Mouse (Mus musculus): ENCODE data around the gene Rab3ip.

Rab3ip gene

DNA sequence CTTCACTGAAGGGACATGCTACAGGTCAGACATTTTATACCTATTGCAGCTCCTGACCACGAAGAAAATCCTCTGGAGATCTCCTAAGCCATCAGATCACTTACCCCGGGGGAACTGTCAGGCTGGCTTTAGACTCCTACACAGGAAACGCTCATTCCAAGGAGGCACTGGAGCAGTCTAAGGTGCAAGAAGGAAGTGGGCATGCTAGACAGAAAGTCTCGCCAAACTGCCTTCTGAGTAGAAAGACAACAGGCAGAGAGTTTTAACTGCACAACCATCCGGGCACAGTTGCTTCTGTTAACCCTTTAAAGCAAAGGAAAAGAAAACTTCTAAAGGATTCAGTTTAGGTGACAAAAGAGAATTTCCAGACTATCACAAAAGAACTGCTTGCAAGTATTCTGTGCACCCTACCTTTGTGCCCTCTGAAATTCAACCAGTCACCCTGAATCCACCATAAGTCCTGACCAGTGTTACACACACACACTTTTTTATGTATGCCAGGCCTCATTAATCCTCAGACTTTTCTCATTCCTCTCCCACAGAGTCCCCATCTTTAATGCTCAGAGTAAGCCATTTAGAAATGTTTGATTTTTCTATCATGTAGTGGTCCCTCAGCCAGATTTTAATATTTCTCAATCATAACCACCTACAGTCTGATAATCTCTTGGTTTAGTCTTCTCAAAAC lies 7.4 kb upstream of the Rab3ip start:
- no peak for DNase-seq (ENCODE audit: inconsistent ontology term)

DNA sequence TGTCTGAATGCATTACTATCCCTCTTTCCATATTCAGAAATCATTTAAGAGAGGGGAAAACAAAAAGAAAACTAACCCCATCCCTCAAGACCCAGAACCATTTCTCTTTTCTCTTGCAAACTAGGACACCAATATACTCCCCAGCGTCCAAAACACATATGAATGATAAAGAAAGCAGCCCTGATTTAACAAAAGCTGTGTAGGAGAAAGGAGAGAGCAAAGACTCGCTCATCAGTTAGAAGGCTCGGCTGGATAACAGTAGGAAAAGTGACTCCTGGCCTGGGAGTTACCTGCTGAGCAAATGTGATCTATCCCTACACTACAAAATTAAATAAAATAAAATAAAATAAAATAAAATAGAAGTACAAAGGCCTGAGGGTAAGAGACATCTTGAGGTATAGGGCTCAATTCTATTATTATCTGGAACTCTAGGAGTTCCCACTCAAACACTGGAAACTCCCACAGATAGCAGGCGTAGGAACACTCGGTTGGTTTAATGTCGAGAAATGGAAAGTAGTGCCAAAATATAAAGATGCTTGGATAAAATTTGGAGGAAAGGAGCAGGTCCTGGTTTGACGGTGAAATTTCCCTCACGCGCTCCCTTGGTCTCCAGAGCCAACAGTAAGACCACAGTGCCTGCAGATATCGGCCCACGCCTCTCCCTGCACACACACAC lies 6.1 kb upstream of the Rab3ip start:
- no peak for DNase-seq (ENCODE audit: inconsistent ontology term)

DNA sequence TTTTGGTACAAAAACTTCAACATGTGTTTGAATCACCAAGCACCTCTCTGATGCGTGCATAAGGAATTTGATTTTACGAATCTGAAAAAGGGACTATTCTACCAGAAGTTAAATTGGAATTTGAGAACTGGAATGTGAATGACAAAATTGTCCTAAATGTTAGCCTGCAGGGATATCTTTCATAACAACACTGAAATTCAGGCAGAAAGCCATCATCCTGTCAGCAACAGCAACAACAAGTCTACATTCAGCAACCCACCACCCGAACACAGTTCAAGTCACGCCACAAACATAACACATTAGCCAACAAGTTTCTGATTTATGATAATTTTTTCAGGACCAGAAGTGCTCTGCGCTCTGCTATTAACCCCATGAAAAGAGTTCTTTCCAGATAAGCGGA lies 4.6 kb upstream of the Rab3ip start:
- peak; percentile 33 for DNase-seq (ENCODE audit: inconsistent ontology term)

DNA sequence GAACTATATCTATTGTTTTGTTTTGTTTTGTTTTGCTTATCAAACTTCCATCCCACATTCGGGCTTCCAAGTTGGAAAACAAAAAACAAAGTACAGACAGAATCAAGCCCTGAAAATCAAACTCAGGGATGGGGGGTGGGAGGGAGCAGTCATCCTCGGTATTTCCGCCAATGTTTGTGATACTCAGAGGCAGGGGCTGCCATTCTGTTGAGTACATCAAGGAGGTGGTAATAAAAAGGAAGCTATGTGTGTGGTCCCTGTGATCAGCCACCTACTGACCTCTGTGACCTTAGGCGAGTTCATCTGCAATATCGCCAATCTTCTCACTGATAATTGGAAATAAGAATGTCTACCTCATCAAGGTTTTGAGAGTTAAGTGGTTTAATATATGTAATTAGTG lies 317 bp upstream of the Rab3ip start:
- DNase-seq (ENCODE audit: inconsistent ontology term), result peak; percentile 66

DNA sequence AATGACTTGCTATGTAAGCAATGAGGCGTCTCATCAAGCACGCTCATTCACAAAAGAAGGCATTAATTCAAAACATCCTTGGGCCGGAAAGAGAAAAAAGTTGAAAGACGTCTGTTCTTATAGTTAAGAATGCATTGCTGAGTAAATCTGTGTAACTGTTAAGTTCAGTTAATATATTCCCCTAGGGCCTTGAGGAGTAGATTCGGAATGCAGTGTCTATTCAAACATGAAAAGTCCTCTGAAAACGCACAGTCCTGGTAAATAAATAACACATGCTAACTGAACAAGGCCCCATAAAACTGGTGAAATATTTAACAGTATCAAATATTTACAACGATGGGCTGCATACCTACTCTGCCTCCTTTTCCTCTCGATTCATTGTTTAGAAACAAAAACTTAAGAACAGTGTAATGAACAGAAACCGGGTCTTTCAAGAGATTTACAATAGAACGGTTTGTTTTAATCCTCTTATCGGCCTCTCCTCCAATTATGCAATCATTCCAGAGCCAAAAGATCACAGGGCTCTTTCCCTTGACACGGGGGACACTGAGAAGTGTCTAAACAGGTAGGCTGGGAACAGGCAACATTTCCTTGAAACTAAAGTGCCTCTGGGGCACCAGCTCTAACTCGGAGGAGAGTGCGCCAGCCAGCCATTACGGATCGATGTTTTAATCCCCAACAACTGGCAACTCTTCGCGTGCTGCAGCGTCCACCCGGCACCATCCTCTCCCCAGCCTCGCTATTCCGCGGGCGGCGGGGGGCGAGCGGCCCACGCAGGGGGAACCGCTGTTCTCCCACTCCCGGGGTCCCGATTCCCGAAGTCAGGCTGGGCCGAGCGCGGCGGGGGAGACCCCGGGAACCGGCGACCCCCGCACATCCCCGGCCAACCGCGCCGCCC lies 1.2 kb downstream of the Rab3ip start:
- DNase-seq (ENCODE audit: inconsistent ontology term), result peak; percentile 56

DNA sequence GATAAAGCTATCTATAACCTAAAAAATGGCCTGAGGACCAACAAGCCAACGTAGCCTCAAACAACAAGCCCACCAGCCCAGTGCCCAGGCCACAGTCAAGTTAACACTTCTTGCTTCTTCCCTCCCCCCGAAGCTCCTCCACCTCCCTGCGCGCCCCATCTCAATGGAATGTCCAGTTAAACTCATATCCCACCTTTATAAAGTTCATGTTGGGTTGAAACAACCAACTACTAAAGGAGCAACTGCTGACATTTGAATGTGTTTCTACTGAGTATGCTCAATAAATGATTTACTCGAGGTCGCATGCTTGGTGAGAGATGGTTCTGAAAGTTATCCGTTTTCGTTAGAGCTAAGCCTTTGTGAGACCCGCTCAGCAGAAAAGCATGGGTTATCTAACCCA lies 2.2 kb downstream of the Rab3ip start:
- DNase-seq (ENCODE audit: inconsistent ontology term), result no peak

DNA sequence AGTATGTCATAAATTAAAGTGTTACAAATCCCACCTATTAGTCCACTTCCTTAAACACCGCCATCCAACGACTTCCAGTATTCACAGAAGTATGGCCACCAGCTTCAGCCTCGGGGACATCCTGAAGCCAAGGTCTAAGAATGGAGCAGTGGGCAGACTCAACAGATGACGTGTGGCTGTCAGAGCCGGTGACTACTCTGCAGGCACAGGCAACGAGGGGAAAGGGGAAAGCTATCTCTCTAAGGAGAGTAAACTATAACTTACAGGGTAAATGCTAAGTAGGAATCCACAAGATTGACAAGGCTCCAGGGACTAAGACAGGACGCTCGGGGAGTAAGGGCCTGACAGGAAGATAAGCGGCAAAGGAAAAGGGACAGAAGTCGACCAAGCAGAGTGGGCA lies 5.6 kb downstream of the Rab3ip start:
- DNase-seq (ENCODE audit: inconsistent ontology term), result no peak

DNA sequence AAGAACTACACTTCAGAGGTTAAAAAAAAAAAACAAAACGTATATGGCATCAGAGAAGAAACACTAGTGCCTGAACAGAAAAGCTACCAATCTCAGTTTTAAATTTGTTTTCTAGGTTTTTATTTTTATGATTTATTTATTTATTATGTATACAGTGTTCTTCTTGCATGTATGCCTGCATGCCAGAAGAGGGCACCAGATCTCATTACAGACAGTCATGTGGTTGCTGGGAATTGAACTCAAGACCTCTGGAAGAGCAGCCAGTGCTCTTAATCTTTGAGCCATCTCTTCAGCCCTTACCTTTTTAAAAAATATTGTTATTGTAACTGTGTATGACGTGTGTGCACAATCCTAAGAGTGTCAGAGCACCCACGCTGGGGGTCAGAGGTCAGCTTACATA lies 6.4 kb downstream of the Rab3ip start:
- DNase-seq (ENCODE audit: inconsistent ontology term), result no peak

DNA sequence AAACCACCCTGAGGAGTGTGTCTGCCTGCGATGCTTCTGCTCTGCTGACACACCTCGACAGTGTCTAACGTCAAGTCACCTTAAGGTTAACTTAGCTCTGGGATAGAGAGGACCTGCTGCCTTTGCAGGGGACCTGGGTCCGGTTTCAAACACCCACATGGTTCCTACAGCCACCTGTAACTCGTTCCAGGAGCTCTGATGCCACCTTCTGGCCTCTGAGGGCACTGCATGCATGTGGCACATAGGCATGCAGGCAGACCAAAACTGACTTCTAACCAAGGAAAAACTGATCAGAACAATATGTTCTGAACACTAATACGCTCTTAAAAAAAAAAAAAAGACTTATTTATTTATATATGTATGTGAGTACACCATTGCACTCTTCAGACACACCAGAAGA lies 7.5 kb downstream of the Rab3ip start:
- DNase-seq (ENCODE audit: inconsistent ontology term), result no peak

DNA sequence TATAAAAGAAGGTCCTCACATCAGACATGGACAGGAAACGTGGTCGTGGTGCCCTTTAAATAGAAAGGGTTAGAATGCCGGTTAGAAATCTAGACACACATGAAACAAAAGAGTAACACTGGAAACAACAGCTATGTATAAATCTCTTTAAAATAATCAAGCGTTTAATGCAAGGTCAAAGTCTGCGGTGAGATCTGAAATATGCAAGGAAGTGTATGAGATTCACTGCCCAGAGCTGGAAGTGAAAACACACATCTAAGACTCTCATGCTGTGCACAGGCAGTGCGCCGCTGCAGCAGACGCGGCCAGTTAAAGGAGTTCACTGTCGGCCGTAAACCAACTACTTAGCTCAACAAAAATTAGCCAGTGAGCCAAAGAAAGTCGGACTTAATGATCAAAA lies 15.5 kb downstream of the Rab3ip start:
- no peak for DNase-seq (ENCODE audit: inconsistent ontology term)

DNA sequence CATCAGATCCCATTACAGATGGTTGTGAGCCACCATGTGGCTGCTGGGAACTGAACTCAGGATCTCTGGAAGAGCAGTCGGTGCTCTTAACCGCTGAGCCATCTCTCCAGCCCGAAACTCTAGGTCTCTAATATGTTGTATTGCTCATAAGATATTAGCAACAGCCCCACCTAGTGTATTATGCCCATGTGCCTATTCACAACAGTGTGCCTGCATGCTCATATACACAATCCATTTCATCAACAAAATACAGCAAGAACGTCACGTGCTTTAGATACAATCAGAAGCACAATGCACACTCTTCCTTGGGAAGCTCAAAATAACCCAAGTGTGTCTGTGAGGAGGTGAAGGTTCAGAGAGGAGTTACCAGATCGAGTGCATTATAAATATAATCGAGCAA lies 16.8 kb downstream of the Rab3ip start:
- DNase-seq (ENCODE audit: inconsistent ontology term), result no peak

DNA sequence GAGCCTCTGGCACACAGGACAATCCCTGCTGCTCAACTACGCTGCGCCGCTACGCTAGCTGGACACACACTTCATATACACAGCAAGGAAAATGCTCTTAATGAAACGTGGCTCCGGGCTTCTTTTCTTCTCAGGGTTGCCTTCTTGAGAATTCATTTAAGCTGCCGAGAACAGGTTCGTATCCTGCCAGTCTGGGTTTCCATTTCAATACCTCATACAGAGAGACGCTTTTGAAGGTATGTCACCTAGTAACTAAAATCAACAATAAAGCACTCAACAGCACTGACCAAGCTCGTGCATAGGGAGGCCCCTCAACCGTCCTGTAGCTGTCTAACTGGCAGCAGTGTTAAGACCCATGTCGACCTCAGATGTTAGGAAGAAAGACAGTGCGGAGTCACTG lies 18.2 kb downstream of the Rab3ip start:
- no peak for DNase-seq (ENCODE audit: inconsistent ontology term)

DNA sequence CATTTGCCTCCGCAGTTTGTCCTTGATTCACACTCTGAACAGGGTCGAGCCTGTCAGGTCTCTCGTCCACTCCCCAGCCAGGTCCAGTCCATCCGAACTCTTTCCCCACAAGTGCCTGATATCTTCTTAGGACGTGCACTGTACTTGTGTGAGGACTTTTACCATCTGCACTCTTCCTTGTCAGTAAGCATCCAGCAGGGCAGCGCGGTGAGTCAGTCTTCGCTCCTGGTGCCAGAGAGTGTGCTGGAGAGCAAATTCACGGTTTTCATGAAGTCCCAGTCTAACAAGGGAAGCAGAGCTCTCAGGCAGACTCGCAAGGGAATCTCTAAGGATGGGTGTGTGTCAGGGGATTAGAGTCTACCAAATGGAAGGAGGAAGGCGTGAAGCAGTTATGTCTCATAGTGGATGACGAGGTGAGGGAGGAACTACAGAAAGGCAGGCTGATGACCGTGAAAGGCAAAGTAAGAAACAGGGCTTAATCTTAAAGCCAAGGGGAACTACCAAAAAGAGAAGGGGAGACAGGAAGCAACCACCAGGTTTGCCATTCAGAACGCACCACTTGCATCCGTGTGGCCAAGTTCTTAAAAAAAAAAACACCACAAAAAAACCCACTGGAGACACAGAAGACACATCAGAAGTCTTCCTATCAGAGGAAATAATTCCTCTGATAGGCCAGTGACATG lies 18.9 kb downstream of the Rab3ip start:
- no peak for DNase-seq (ENCODE audit: inconsistent ontology term)

DNA sequence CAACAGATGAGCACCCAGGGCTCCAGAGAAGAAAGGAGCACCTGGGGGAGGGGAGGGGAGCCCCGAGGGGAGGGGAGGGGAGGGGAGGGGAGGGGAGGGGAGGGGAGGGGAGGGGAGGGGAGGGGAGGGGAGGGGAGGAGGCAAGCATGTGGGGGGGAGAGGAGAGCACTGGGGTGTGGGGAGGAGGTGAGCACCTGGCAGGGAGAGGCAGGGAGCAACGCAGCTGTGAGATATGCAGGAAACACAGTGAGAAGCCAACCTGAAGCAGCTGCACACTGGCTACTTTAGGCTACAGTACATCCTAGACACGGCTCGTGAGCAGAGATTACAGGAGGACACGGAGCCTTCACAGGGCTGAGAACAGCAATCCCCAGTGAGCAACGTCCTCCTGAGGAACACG lies 19.6 kb downstream of the Rab3ip start:
- no peak for DNase-seq (ENCODE audit: inconsistent ontology term)

DNA sequence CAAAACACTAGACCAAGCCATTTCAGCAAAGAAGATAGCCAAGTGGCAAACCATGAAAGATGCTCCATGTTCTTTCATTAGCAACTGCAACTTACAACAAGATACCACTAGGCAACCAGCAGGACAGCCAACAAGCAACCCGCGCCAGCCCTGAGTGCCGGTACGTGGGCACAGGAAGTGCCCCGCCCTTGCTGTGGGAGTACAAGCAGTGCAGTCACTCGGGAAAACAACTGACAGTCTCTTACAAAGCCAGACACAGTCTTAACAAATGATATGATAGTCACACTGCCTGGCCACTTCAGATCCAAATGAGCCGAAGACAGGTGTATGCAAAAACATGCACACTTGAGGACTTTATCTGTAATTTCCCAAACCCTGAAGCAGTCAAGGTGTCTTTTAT lies 20.1 kb downstream of the Rab3ip start:
- DNase-seq (ENCODE audit: inconsistent ontology term), result no peak

DNA sequence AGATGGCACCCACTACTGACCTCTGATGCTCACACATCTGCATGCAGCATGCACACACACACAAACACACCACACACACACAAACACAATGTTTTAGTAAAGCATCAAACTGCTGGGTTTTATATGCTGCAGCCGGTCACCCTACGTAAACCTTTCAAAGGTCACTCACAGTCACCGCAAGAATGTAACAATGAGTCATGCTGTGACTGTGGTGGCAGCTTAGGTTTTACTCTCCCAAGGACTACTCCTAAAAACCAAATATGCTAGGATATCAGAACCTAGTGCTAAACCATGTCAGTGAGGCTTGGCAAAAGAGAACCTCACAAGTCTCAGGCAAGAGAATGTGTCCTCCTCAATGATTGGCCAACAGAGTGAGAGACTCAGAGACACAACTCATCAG lies 21.7 kb downstream of the Rab3ip start:
- no peak for DNase-seq (ENCODE audit: inconsistent ontology term)

DNA sequence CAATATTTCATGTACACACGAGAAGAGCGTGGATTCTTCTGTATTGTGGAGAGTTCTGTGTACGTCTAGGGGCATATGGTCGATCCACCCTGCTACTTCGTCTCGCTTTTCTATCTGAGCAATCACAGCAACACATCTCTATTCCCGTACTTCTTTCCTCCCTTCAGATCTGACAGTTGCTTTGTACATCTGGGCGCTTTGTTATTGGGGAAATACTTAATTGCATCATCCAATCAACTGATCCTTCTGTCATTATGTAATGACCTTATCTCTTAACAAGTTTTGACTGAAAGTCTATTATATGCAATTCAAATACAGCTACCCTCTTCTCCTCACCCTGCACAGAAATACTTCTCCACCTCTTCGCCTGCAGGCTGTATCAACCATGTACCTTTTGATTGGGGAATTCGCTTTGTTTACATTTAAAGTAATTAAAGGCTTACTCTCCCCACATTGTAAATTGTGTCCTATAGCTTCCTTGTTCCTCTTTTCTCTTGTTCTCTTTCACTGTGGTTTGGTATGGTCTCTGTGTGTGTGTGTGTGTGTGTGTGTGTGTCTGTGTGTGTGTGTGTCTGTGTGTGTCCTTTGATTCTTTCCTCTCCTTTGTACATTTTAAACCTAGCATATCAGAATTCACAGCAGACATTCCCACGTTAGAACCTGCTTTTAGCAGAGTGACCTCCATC lies 24.0 kb downstream of the Rab3ip start:
- no peak for DNase-seq (ENCODE audit: inconsistent ontology term)

DNA sequence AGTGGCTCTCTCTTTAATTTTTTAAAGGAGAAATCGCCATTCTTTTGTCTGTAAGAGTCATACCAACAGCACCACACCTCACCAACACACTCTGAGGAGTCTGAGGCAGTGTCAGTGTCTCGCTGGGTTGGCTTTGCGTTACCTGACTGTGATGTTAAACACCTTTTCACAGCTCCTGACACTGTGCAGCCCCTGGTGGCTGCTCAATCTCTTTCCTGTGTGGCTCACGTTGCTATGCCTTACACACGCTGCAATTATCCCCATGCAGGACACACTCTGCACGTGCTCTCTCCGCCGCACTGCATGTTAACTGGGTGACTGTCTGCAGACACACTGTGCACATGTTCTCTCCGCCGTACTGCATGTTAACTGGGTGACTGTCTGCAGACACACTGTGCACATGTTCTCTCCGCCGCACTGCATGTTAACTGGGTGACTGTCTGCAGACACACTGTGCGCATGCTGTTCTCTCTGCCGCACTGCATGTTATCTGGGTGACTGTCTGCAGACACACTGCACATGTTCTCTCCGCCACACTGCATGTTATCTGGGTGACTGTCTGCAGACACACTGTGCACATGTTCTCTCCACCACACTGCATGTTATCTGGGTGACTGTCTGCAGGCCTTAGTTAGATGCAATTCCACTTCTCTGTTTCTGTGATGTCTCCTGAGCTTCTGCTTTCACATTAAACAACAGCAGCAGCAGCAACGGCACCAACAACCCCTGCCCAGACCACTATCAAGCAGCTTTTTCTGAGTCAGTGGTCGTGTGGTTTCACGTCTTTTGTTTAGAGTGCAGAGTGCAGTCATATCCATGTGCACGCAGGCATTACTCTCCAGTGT lies 26.7 kb downstream of the Rab3ip start:
- DNase-seq (ENCODE audit: inconsistent ontology term), result no peak

DNA sequence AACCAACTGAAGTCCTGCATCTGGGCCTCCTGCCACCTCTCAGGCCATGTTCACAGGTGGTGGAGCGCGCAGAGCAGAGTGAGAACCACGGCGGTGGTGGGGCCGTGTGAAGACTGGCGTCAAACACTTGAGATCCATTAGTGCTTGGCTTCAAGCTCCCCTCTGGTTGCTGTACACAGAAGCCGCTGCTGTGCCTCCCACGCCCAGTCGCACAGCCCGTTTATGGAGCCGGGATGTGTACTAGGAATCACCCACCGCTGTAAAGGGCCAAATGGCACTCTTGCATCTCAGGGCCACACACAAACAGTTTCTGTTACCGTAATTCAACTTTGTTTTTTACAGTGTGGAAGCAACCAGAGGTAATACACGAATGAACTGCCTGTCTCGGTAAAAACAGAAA lies 28.4 kb downstream of the Rab3ip start:
- no peak for DNase-seq (ENCODE audit: inconsistent ontology term)

DNA sequence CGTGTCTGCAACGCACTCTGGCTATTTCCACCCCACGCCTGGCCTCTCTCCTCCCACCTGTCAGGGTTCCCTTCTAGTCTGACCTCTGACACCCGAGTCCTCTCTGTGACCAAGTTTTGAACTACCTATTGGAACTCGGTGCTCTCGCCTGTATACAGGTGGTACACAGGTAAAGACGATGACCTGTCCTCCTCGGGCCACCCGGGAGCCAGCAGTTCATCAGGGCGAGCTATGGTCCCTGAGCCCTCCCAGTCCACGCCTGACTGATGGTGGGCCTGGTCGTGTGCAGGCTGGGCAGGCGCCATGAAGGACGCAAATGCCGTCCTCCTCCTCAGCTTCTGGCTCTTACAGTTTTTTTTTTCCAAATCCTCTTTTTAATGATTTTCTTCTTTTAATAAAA lies 29.2 kb downstream of the Rab3ip start:
- no peak for DNase-seq (ENCODE audit: inconsistent ontology term)

DNA sequence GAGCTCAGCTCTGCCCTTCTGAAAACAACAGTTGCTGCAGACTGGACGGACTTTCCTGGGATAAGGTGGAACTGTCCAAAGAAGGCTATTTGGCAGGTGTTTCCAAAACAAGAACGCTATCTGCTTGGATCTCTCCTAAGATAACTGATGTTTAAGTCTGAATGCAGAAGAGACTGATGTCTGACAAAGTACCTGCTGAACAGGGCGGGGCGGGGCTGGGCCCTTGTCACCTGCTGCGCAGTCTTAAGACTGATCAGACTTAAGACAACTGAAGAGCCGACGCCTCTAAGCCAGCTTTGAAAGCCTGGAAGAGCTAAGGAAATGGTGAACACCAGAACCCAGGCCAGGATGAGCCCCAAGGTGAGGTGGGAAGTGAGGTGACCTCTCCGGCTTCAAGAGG lies 29.9 kb downstream of the Rab3ip start:
- no peak for DNase-seq (ENCODE audit: inconsistent ontology term)

Data from Muller cell, postnatal 12 days (primary cell).